Mouse (Mus musculus) liver, embryonic 12.5 days (tissue): ENCODE data around the gene Gbp8. TPM values are rescaled to one million over a fixed set of nuclear protein-coding genes. Genes with fewer than 3 reads are reported as not detected.
"Not testable (repeated sequence)": the region's sequence is repeated elsewhere in the genome, so short reads cannot be mapped to it uniquely, and the experiment has no call there.

ENCODE experiments used
- ATAC-seq: fragments of 200-750 bp; cut with Nextera tagmentation; 2 replicates; pipeline ENCODE4 v1.8.0; 2017; ENCODE audit warnings: moderate number of reproducible peaks, mild to moderate bottlenecking, moderate library complexity
- H3K27ac ChIP-seq: fragments of 300-500 bp; sonication (generic); 2 replicates; pipeline ENCODE4 v1.5.1; 2016; ENCODE audit warnings: mild to moderate bottlenecking
- H3K27me3 ChIP-seq: fragments of 300-500 bp; sonication (generic); replicated peaks from 2 replicates; pipeline ENCODE4 v1.6.1; 2016; ENCODE audit warnings: mild to moderate bottlenecking, moderate library complexity
- H3K36me3 ChIP-seq: fragments of 300-500 bp; sonication (generic); 2 replicates; pipeline ENCODE4 v1.6.1; 2016; ENCODE audit warnings: mild to moderate bottlenecking, moderate library complexity
- H3K4me1 ChIP-seq: fragments of 300-500 bp; sonication (generic); 2 replicates; pipeline ENCODE4 v1.6.1; 2016
- H3K4me2 ChIP-seq: fragments of 300-500 bp; sonication (generic); 2 replicates; pipeline ENCODE4 v1.6.1; 2016; ENCODE audit warnings: mild to moderate bottlenecking, moderate library complexity
- H3K4me3 ChIP-seq: fragments of 300-500 bp; sonication (generic); 2 replicates; pipeline ENCODE4 v1.5.1; 2016; ENCODE audit warnings: mild to moderate bottlenecking, moderate library complexity
- H3K9ac ChIP-seq: fragments of 300-500 bp; sonication (generic); 2 replicates; pipeline ENCODE4 v1.6.1; 2016; ENCODE audit warnings: mild to moderate bottlenecking, moderate library complexity
- H3K9me3 ChIP-seq: fragments of 300-500 bp; sonication (generic); replicated peaks from 2 replicates; pipeline ENCODE4 v1.6.1; 2016; ENCODE audit warnings: mild to moderate bottlenecking, moderate library complexity
- WGBS: fragments of 180-500 bp; shearing (Covaris S2); methylation state at CpG from one replicate; pipeline ENCODE4 v1.1.7; 2016; ENCODE audit not compliant: insufficient replicate concordance; 5-methylcytosine and 5-hydroxymethylcytosine counted together
- polyA plus RNA-seq: library from polyadenylated mRNA; unstranded; fragments of >200 nt; fragmentation: Nextera tagmentation; extraction: Ambion mirVana; gene quantifications from 2 replicates; pipeline ENCODE4 v1.2.1, GENCODE M21; 2016

Gbp8 gene
- polyA plus RNA-seq: 1.1 and 1.2 TPM in 2 replicates

DNA sequence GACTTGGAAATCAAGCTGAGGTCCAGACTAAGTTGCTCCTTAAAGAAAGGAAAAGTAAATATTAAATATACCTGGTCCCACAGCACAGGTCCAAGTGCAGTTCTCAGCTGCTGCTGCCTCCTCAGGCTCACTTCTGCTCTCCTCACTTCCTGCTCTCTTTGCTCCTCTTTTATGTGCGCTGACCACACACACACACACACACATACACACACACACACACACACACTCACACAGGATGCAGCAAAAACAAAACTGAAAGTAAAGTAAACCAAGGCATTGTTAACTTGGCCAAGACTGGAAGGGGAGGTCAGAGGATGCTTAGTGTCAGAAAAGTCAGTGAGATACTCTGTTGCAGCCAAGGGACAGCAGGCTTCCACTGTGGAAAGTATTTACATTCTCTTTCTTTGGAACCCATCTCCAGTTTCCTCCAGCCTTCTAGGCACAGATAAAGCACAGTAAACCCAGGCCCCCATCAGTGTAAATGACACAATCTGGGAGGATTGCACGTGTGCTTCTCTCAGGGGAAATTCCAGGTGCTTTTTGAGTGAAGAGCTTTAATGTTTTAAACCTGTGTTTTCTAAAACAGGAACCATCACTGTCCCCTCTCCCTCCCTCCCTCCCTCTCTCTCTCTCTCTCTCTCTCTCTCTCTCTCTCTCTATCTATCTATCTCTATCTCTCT, at the start of gene Gbp8, which contains the start of the genes Gbp9 and Gbp4:
Gene Gbp8 (minus strand): TSS at position 132 of the 680 bp plus-strand sequence.
Gene Gbp9 (minus strand): TSS at position 131 of the 680 bp plus-strand sequence.
Gene Gbp4 (minus strand): TSS at position 178 of the 680 bp plus-strand sequence.
- not testable (repeated sequence) for H3K4me3 ChIP-seq, H3K4me1 ChIP-seq, H3K27ac ChIP-seq, H3K4me2 ChIP-seq, H3K27me3 ChIP-seq, H3K36me3 ChIP-seq, H3K9me3 ChIP-seq, H3K9ac ChIP-seq
- ATAC-seq: 0 out of 2 replicates have a peak, but pooled peaks have one; percentile 15
- WGBS: 3% methylated on average over 2 of the region's 2 CpGs

DNA sequence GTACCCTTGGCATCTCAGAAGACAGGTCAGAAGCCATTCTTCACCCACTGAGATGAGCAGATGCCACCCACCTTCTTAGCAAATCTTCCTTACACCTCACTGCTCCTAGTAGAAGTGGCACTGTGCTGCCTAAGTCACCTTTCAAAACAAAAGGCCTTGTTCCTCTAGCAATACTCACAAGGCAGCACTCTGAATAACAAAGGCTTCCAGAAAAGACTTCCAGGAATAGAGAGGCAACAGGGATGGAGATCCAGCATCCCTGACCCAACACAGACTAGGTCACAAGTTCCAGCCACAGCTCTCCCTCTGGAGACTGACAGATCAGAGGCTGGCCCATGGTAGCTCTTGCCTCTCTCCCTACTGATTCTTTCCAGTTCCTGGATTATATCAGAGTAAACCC, 42.1 kb upstream of the Gbp8 start:
- H3K4me3 ChIP-seq: no peak overlapping the region
- H3K4me1 ChIP-seq: no peaks in the 10 kb centered on the region
- no peak overlapping the region for H3K4me2 ChIP-seq
- no peak overlapping the region for H3K9ac ChIP-seq
- no peaks in the 10 kb centered on the region for H3K36me3 ChIP-seq
- no peaks in the 10 kb centered on the region; the same call in 1 of the 2 replicates for H3K9me3 ChIP-seq
- H3K27me3 ChIP-seq: no peaks in the 10 kb centered on the region
- ATAC-seq: no peak
- no peak overlapping the region for H3K27ac ChIP-seq

DNA sequence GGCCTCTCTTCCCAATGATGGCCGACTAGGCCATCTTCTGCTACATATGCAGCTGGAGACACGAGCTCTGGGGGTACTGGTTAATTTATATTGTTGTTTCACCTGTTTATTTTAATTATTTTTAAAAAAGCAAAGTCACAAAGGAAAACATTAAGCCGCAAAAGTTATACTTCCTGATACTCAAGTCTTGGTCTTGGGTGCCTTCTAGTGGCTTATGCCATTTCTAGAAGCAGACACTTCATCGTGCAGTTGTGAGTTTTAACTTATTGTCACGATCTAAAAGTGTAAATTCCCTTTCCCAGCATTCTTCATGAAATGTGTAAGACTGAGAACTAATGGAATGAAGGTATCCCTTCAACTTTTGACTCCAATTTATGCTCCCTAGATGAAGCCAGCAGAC, 17.2 kb upstream of the Gbp8 start:
- Histone ChIP-seq H3K9ac (no peak overlapping the region), H3K4me1 (no peaks in the 10 kb centered on the region), H3K27me3 (no peaks in the 10 kb centered on the region), H3K27ac (no peak overlapping the region), H3K36me3 (no peaks in the 10 kb centered on the region), H3K4me2 (no peak overlapping the region), H3K9me3 (no peaks in the 10 kb centered on the region), H3K4me3 (no peak overlapping the region)
- WGBS: 67% methylated on average over 5 of the region's 5 CpGs
- no peak for ATAC-seq

DNA sequence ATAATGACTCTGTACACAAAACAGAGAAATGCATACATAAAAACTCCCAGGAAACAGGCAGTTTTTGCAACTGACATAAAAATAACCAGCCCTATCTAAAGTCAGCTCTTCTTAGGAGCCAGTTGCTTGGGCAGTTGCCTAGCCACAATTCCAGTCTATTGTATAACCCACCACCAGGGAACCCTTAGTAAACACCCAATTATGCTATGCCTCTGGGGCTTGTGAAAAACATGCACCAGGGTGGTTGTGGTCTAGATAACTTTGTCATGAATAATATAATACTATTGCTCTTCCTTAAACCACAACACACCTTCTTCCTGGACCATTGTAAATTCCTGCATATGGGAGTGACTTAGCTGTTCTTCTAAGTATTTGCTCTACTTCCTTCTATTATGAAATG, 14.7 kb upstream of the Gbp8 start:
- no peak overlapping the region for H3K4me2 ChIP-seq
- no peak overlapping the region for H3K4me3 ChIP-seq
- no peak for ATAC-seq

DNA sequence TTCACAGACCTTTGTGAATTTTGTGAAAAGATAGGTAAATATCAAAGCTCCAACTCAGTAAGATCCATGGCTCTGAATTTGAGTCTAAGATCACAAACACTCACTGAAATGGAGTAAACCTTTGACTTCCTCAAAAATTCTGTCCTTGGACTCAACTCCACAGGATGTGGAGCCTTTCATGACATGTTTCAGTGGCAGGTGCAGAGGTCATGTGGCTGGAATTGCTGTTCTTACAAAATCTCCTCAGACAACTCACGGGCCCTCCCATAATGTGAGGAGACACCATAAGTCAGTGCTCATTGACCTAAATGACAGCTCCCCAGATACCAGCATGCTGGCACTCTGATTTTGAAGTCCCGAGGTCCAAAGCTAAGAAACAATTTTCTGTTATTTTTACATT, 8.7 kb upstream of the Gbp8 start:
- WGBS: 27% methylated on average over 2 of the region's 2 CpGs
- not testable (repeated sequence) for H3K4me2 ChIP-seq, H3K9me3 ChIP-seq, H3K4me1 ChIP-seq, H3K27me3 ChIP-seq, H3K36me3 ChIP-seq, H3K27ac ChIP-seq, H3K9ac ChIP-seq, ATAC-seq, H3K4me3 ChIP-seq

More for the DNA sequence above, 14.7 kb upstream of the Gbp8 start:
- no peaks in the 10 kb centered on the region for H3K36me3 ChIP-seq
- no peaks in the 10 kb centered on the region for H3K4me1 ChIP-seq
- no peaks in the 10 kb centered on the region for H3K27me3 ChIP-seq
- no peaks in the 10 kb centered on the region for H3K9me3 ChIP-seq
- no peak overlapping the region for H3K27ac ChIP-seq
- no peak overlapping the region for H3K9ac ChIP-seq

DNA sequence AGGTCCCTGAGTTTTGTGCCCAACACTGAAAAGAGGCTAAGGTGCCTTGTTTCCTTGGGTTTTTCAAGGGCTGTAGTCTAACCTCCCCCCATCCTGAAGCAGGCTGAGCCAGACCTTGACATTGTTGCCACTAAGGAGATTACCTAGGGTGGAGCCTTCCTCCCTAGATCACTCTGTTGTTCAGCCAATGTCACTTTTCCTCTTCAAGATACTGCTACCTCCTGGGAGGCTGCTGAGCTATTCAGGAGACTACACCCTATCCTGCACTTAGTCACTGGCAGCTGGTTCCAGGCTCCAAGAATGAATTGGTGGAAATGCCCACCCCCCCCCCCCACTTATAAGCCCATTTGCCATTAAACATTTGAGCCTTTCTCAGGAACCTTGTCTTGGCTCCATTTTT, 7.1 kb upstream of the Gbp8 start:
- no peak overlapping the region for H3K9ac ChIP-seq
- H3K27me3 ChIP-seq: no peaks in the 10 kb centered on the region
- H3K4me3 ChIP-seq: no peak overlapping the region
- no peak overlapping the region for H3K4me2 ChIP-seq
- no peak for ATAC-seq
- H3K36me3 ChIP-seq: no peaks in the 10 kb centered on the region
- H3K4me1 ChIP-seq: no peaks in the 10 kb centered on the region
- no peak overlapping the region for H3K27ac ChIP-seq
- H3K9me3 ChIP-seq: no peaks in the 10 kb centered on the region

DNA sequence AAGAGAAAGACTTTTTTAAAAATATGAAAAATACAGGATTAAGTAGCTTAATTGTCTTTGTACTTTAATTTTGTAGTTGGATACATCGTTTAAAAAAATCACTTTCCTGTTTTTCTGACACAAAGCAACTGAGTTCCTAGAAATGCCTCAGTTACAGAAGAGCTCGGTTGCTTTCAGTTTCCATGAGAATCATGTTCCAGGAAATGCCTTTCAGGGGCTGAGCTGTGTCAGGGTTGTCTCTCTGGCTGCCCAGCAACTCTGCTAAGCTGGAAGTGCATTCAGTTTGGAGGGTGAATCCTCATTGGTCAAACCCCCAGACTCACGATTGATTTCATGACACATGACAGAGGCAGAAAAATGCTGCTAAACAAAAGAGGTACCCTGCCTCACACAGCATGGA, 6.4 kb upstream of the Gbp8 start:
- ATAC-seq, H3K36me3 ChIP-seq, H3K27ac ChIP-seq, H3K27me3 ChIP-seq, H3K4me3 ChIP-seq, H3K9ac ChIP-seq, H3K4me1 ChIP-seq, H3K9me3 ChIP-seq, H3K4me2 ChIP-seq: not testable (repeated sequence)
- 27% methylated on average over 3 of the region's 3 CpGs for WGBS

DNA sequence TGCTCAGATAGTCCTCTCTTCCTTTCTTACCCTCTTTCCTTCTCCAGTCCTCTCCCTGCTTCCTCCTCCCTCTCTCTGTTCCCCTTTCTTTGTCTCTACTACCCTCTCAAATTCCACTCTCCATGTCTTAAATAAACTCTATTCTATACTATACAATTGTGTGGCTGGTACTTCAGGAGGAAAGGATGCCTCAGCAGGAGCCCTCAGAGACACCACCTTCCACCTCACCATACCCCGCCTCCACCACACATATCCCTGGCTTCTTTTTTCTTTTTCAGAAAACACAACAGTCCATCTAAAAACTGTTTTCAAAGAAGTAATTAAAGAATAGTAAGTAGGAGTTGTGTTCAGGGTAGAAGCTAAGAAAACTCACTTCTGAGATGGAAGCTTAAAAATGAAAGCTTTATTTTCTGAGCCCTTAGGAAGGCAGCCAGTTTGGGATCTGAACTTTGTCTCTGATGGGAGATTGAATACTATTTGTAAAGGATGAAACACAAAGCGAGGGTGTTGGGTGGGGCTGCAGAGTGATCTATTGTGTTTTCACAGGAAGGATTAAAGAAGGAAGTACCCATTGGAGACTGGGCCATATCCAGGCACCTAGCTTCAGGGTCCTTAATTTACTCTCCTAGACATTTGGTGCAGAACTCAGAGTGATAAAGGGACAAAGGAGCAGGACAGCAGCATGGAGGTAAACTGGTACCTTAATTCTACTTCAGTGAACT, 910 bp upstream of the Gbp8 start:
- not testable (repeated sequence) for H3K4me3 ChIP-seq, H3K9me3 ChIP-seq, H3K36me3 ChIP-seq, H3K27me3 ChIP-seq, ATAC-seq, H3K4me2 ChIP-seq, H3K27ac ChIP-seq, H3K9ac ChIP-seq, H3K4me1 ChIP-seq
- 39% methylated on average over 2 of the region's 2 CpGs for WGBS

DNA sequence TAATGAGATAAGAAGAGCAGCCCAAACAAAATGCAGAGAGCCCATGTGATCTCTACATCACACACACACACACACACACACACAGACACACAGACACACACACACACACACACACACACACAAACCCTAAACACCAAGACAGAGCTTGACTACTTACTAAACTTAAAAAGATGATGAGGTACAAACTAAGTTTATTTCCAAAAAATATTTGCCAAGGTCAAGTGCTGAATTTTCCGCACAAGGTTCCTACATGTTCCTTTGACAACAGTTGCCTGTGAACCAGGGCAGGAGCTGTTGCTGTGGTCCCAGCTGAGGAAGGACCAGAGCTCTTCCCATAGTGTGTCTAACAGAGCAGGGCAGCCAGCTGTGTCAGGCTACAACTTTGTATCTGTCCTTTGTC, 434 bp downstream of the Gbp8 start:
- ATAC-seq: no peak
- H3K9me3 ChIP-seq: no peaks in the 10 kb centered on the region
- no peak overlapping the region for H3K9ac ChIP-seq
- H3K36me3 ChIP-seq: no peaks in the 10 kb centered on the region
- H3K27me3 ChIP-seq: no peaks in the 10 kb centered on the region
- no peaks in the 10 kb centered on the region for H3K4me1 ChIP-seq
- WGBS: 57% methylated on average over 1 of the region's 1 CpGs
- H3K4me2 ChIP-seq: no peak overlapping the region
- H3K27ac ChIP-seq: no peak overlapping the region
- H3K4me3 ChIP-seq: no peak overlapping the region

DNA sequence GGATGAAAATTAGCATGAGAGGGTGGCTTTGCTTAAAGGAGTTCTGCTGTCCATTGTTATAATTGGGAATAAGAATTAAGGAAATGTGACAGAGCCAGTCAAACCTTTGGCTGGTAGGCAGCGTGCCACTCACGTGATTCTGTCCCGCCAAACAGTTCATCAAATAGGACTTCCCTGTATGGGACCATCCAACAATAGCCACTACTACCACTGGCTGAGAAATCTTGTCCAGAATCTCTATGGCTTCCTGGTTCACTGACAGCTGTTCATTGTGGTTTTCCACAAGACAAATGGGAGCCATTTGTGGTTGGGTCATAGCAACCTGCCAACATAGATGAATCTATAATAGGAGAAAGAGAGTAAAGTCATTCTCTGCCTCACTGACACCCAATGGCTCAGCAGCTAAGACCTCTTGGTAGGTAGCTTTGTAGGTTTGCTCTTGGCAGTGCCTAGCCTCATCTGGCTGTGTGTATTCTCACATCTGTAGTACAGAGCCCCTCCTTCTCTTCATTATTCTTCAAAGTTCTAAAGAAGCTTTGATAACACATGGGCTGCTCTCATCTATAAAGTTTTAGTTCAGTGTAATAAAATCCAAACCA, 2.5 kb downstream of the Gbp8 start:
- H3K9ac ChIP-seq, H3K27ac ChIP-seq, H3K4me1 ChIP-seq, H3K4me3 ChIP-seq, H3K9me3 ChIP-seq, H3K4me2 ChIP-seq, H3K36me3 ChIP-seq, ATAC-seq, H3K27me3 ChIP-seq: not testable (repeated sequence)
- whole genome bisulfite sequencing: 11% methylated on average over 3 of the region's 3 CpGs

DNA sequence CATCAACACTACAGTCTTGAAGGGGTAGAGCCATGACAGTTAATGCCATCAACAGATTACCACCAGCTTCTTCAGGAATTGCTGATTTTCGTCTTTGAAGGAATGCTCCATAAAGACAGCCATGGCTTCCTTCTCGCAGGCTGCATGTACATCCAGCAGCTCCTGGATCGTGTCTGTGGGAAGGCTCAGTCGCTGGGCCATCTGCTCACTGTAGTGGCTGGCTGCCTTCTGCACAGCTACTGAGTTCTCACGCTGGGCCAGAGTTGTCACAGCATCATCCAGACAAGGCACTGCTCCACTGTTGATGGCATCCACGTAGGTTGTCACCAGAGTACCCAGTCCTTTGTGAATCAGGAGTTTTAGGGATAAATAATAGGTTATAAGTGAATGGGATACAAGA, 17.6 kb downstream of the Gbp8 start:
- WGBS: 52% methylated on average over 6 of the region's 6 CpGs
- not testable (repeated sequence) for H3K36me3 ChIP-seq, H3K4me2 ChIP-seq

DNA sequence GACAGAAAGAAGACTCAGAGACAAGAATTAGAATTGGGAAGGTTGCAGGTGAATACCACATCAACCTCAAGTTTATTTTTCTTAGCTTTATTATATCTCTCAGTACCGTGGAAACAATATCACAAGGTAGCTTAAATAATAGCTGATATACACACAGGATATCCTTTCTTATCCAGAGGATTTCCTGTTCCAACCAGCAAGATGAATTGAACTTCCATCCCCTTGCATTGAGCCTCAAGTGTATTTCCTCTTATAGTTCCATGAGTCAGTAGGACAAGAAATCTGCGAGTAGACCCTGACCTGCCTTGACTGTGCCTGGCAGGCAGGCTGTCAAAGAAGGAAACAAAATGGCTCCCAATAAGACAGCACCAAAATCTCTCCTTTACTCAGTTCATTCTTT, 23.6 kb downstream of the Gbp8 start:
- Histone ChIP-seq H3K4me1 (no peaks in the 10 kb centered on the region), H3K4me2 (no peak overlapping the region), H3K9ac (no peak overlapping the region), H3K36me3 (no peaks in the 10 kb centered on the region), H3K27ac (no peak overlapping the region), H3K4me3 (no peak overlapping the region), H3K9me3 (no peaks in the 10 kb centered on the region), H3K27me3 (no peaks in the 10 kb centered on the region)
- no peak for ATAC-seq
- 30% methylated on average over 2 of the region's 2 CpGs for WGBS

More for the DNA sequence above, 17.6 kb downstream of the Gbp8 start:
- H3K4me1 ChIP-seq, H3K27ac ChIP-seq, H3K9ac ChIP-seq, ATAC-seq, H3K9me3 ChIP-seq, H3K27me3 ChIP-seq, H3K4me3 ChIP-seq: not testable (repeated sequence)
